Mouse (Mus musculus): ENCODE results near the gene Rnf215. TPM values are rescaled to one million over a fixed set of nuclear protein-coding genes. Genes with fewer than 3 reads are reported as not detected.

The Rnf215 gene
- total and polyA plus RNA-seq, 3 experiments, result 14.9 to 24.8 (median 24.3) TPM

GRCm38 (mm10) chr11:4122742-4123579 lies 12.0 kb upstream of the Rnf215 start, which contains the start of gene Sec14l2:
Sec14l2 (minus strand) TSS chr11:4123415.
- Histone ChIP-seq H3K27ac (ENCODE audit: insufficient read depth, low read depth) (peak within 1 kb of the TSS; percentile 88), H3K4me1 (ENCODE audit: control insufficient read depth in 1 of 2, insufficient read depth in 2 of 2) (peaks cover 8 to 24% of the 10 kb centered on the region in 2 experiments), H3K9ac (ENCODE audit: insufficient read depth, low read depth) (peak within 1 kb of the TSS; percentile 95), H3K9me3 (replicated peaks; ENCODE audit: low read length) (peaks cover 22% of the 10 kb centered on the region), H3K36me3 (replicated peaks in 1 of 2; ENCODE audit: control insufficient read depth in 1 of 2, insufficient read depth in 1 of 2, low read length in 1 of 2) (peaks cover 4 to 34% of the 10 kb centered on the region in 2 experiments), H3K27me3 (replicated peaks) (no peaks in the 10 kb centered on the region), H3K79me2 (replicated peaks; ENCODE audit: control insufficient read depth, extremely low read depth, insufficient read depth, poor library complexity, severe bottlenecking) (no peaks in the 10 kb centered on the region), H3K4me2 (ENCODE audit: insufficient read depth, low read depth, poor library complexity, severe bottlenecking) (peak within 1 kb of the TSS; percentile 21), H3K4me3 (replicated peaks in 1 of 3; ENCODE audit: low read depth in 2 of 3, low read length in 2 of 3, poor library complexity in 1 of 3) (peak within 1 kb of the TSS; percentile 58 to 79 (median 66))
- peak; percentile 51; the same call in 1 of the 2 replicates for TF ChIP-seq MYC (IDR thresholded peaks at IDR 0.05; ENCODE audit: low read depth, low read length)
- no peak for TF ChIP-seq ZKSCAN1 (IDR thresholded peaks at IDR 0.05; ENCODE audit: borderline replicate concordance, low read depth, low read length)
- TF ChIP-seq NRF1 (IDR thresholded peaks at IDR 0.05; ENCODE audit: low read depth, low read length), result peak; percentile 54; the same call in 1 of the 2 replicates
- TF ChIP-seq MXI1 (IDR thresholded peaks at IDR 0.05; ENCODE audit: low read depth, low read length), result peak; percentile 73
- peak; percentile 73 for TF ChIP-seq HCFC1 (IDR thresholded peaks at IDR 0.05; ENCODE audit: low read depth, low read length)
- TF ChIP-seq MAX (IDR thresholded peaks at IDR 0.05; ENCODE audit: low read length), result no peak
- TF ChIP-seq UBTF (IDR thresholded peaks at IDR 0.05; ENCODE audit: low read depth, low read length), result no peak; the same call in 1 of the 2 replicates
- TF ChIP-seq RCOR1 (conservative IDR thresholded peaks at IDR 0.05; ENCODE audit: low read depth, low read length), result no peak; the same call in 1 of the 2 replicates
- TF ChIP-seq EP300 (IDR thresholded peaks at IDR 0.05; ENCODE audit: low read length), result 0 out of 2 replicates have a peak, but pooled peaks have one; percentile 27
- peak; percentile 91 for TF ChIP-seq SIN3A (IDR thresholded peaks at IDR 0.05; ENCODE audit: low read length)
- 0 out of 2 replicates have a peak, but pooled peaks have one; percentile 10 for TF ChIP-seq CHD1 (IDR thresholded peaks at IDR 0.05; ENCODE audit: low read depth, low read length)
- TF ChIP-seq NELFE (IDR thresholded peaks at IDR 0.05; ENCODE audit: low read depth, low read length), result peak; percentile 92
- TF ChIP-seq POLR2A (IDR thresholded peaks at IDR 0.05; ENCODE audit: low read depth, low read length), result peak; percentile 97
- no peak; the same call in none of the 2 replicates for TF ChIP-seq ETS1 (conservative IDR thresholded peaks at IDR 0.05; ENCODE audit: low read depth, low read length)
- peak; percentile 86 for TF ChIP-seq TCF12 (IDR thresholded peaks at IDR 0.05; ENCODE audit: low read depth, low read length)
- 0 out of 2 replicates have a peak, but pooled peaks have one; percentile 21 for TF ChIP-seq MAFK (IDR thresholded peaks at IDR 0.05; ENCODE audit: insufficient replicate concordance, low read length)
- peak; percentile 34; the same call in 1 of the 2 replicates for TF ChIP-seq MEF2A (IDR thresholded peaks at IDR 0.05; ENCODE audit: borderline replicate concordance, low read depth, low read length)
- peak; percentile 37; the same call in 1 of the 2 replicates for TF ChIP-seq CHD2 (IDR thresholded peaks at IDR 0.05; ENCODE audit: low read length)
- TF ChIP-seq ZMIZ1 (IDR thresholded peaks at IDR 0.05; ENCODE audit: low read depth, low read length), result peak; percentile 92
- TF ChIP-seq TBP (conservative IDR thresholded peaks at IDR 0.05; ENCODE audit: low read depth, low read length), result peak; percentile 97
- TF ChIP-seq KAT2A (IDR thresholded peaks at IDR 0.05; ENCODE audit: insufficient replicate concordance, low read length), result peak; percentile 58; the same call in 1 of the 2 replicates
- peak; percentile 58 for TF ChIP-seq IRF4 (IDR thresholded peaks at IDR 0.05; ENCODE audit: low read depth, low read length)
- TF ChIP-seq POLR2AphosphoS2 (IDR thresholded peaks at IDR 0.05; ENCODE audit: low read depth, low read length), result peak; percentile 92
- no peak for TF ChIP-seq E2F4 (IDR thresholded peaks at IDR 0.05; ENCODE audit: insufficient replicate concordance, low read depth, low read length)
- peak; percentile 31; the same call in 1 of the 2 replicates for TF ChIP-seq MAZ (IDR thresholded peaks at IDR 0.05; ENCODE audit: low read depth, low read length)
- no peak for TF ChIP-seq CTCF (conservative IDR thresholded peaks at IDR 0.05 in 1 of 2, IDR thresholded peaks at IDR 0.05 in 1 of 2; ENCODE audit: low read depth in 2 of 2, low read length in 2 of 2)
- TF ChIP-seq USF2 (conservative IDR thresholded peaks at IDR 0.05; ENCODE audit: low read depth, low read length), result no peak
- TF ChIP-seq JUN (IDR thresholded peaks at IDR 0.05; ENCODE audit: insufficient read depth, low read depth, low read length), result no peak
- TF ChIP-seq BHLHE40 (IDR thresholded peaks at IDR 0.05; ENCODE audit: low read depth, low read length), result no peak
- TF ChIP-seq RAD21 (IDR thresholded peaks at IDR 0.05; ENCODE audit: low read depth, low read length), result no peak
- 0 out of 2 replicates have a peak, but pooled peaks have one; percentile 30 for TF ChIP-seq JUND (conservative IDR thresholded peaks at IDR 0.05; ENCODE audit: low read depth, low read length)
- TF ChIP-seq USF1 (IDR thresholded peaks at IDR 0.05; ENCODE audit: low read depth, low read length), result no peak
- TF ChIP-seq GABPA (IDR thresholded peaks at IDR 0.05; ENCODE audit: insufficient replicate concordance, low read depth, low read length), result no peak
- peak; percentile 99 for TF ChIP-seq ELF1 (IDR thresholded peaks at IDR 0.05; ENCODE audit: low read depth, low read length)
- in situ Hi-C loops (cut with MboI; ENCODE audit: low pct_ligation_motif_present, low pct_unique_long_range_greater_than_20kb, low sequenced_read_pairs), result no loop called here
- peak; percentile 95 for DNase-seq (ENCODE audit: extremely low read depth)
- dilution Hi-C loops (cut with MboI; ENCODE audit: extremely low pct_ligation_motif_present, extremely low pct_unique_long_range_greater_than_20kb, low sequenced_read_pairs), result no loop called here
